Mouse (Mus musculus) midbrain, postnatal 0 days (tissue): ENCODE results near the gene Nprl3. TPM values are rescaled to one million over a fixed set of nuclear protein-coding genes. Genes with fewer than 3 reads are reported as not detected.
"Not testable (repeated sequence)": the region's sequence is repeated elsewhere in the genome, so short reads cannot be mapped to it uniquely, and the experiment has no call there.

ENCODE experiments used
- ATAC-seq: fragments of 200-750 bp; cut with Nextera tagmentation; 2 replicates; pipeline ENCODE4 v1.8.0; 2017; ENCODE audit warnings: moderate number of reproducible peaks, mild to moderate bottlenecking, moderate TSS enrichment, moderate library complexity; ENCODE audit not compliant: low FRiP score
- DNase-seq: peaks from one replicate; pipeline ENCODE4 v3.0.0-alpha.2; 2015; ENCODE audit warnings: low spot score
- H3K27ac ChIP-seq: fragments of 300-500 bp; sonication (generic); 2 replicates; pipeline ENCODE4 v1.5.1; 2014; ENCODE audit warnings: low read depth, mild to moderate bottlenecking, low read length, mixed read lengths
- H3K27me3 ChIP-seq: fragments of 300-500 bp; sonication (generic); 2 replicates; pipeline ENCODE4 v1.6.1; 2014; ENCODE audit warnings: low read length, control low read depth, mixed read lengths; ENCODE audit not compliant: insufficient read depth
- H3K36me3 ChIP-seq: fragments of 300-500 bp; sonication (generic); 2 replicates; pipeline ENCODE4 v1.6.1; 2014; ENCODE audit warnings: low read length, control low read depth, mixed read lengths; ENCODE audit not compliant: insufficient read depth
- H3K4me1 ChIP-seq: fragments of 300-500 bp; sonication (generic); 2 replicates; pipeline ENCODE4 v1.6.1; 2014; ENCODE audit warnings: mild to moderate bottlenecking, control low read depth, antibody characterized with exemption, low read length, mixed read lengths; ENCODE audit not compliant: insufficient read depth
- H3K4me2 ChIP-seq: fragments of 300-500 bp; sonication (generic); 2 replicates; pipeline ENCODE4 v1.6.1; 2014; ENCODE audit warnings: low read depth, mild to moderate bottlenecking, low read length, mixed read lengths; ENCODE audit not compliant: poor library complexity, severe bottlenecking
- H3K4me3 ChIP-seq: fragments of 300-500 bp; sonication (generic); 2 replicates; pipeline ENCODE4 v1.5.1; 2014; ENCODE audit warnings: low read depth, mild to moderate bottlenecking, low read length, moderate library complexity
- H3K9ac ChIP-seq: fragments of 300-500 bp; sonication (generic); replicated peaks from 2 replicates; pipeline ENCODE4 v1.6.1; 2014; ENCODE audit warnings: mild to moderate bottlenecking, low read length, moderate library complexity, mixed read lengths; ENCODE audit not compliant: poor library complexity, severe bottlenecking
- H3K9me3 ChIP-seq: fragments of 300-500 bp; sonication (generic); 2 replicates; pipeline ENCODE4 v1.6.1; 2016; ENCODE audit warnings: low read length, control low read depth
- CTCF ChIP-seq: IDR thresholded peaks from 2 replicates; pipeline ENCODE4 v1.5.1; 2016; ENCODE audit warnings: antibody characterized with exemption, mild to moderate bottlenecking
- WGBS: fragments of 180-500 bp; shearing (Covaris S2); extraction: QIAGEN DNeasy Blood & Tissue Kit; methylation state at CpG from one replicate; pipeline ENCODE4 v1.1.7; 2014; 5-methylcytosine and 5-hydroxymethylcytosine counted together
- polyA plus RNA-seq: library from polyadenylated mRNA; unstranded; fragments of >200 nt; fragmentation: Nextera tagmentation; extraction: Ambion mirVana; gene quantifications from 2 replicates; pipeline ENCODE4 v1.2.1, GENCODE M21; 2015
- total RNA-seq: library from RNA; depleted of rRNA; stranded (reverse); fragments of >200 nt; gene quantifications from 2 replicates; pipeline ENCODE4 v1.2.3, GENCODE M21; 2014

Gene Nprl3
- total and polyA plus RNA-seq, 2 experiments from 2014 or later: 36.0 to 38.6 TPM

- no peaks in the 10 kb centered on the region for H3K36me3 ChIP-seq
- H3K4me1 ChIP-seq: no peaks in the 10 kb centered on the region
- DNase-seq: no peak
- H3K9me3 ChIP-seq: no peaks in the 10 kb centered on the region
- no peak overlapping the region for H3K4me2 ChIP-seq
- no peak overlapping the region for H3K27ac ChIP-seq
- ATAC-seq: no peak
- H3K9ac ChIP-seq: no peak overlapping the region
- WGBS: 91% methylated on average over 1 of the region's 1 CpGs
- no peaks in the 10 kb centered on the region for H3K27me3 ChIP-seq
- TF ChIP-seq CTCF: no peak
- H3K4me3 ChIP-seq: no peak overlapping the region
Observed at GRCm38 (mm10) chr11:32297866-32298531, 30.5 kb upstream of the Nprl3 start.

GRCm38 (mm10) chr11:32297417-32297816 is 29.9 kb upstream of the Nprl3 start:
- not testable (repeated sequence) for H3K9me3 ChIP-seq, H3K27me3 ChIP-seq, DNase-seq, H3K9ac ChIP-seq, ATAC-seq, H3K4me1 ChIP-seq, H3K4me2 ChIP-seq, H3K4me3 ChIP-seq, H3K36me3 ChIP-seq, H3K27ac ChIP-seq
- 55% methylated on average over 2 of the region's 2 CpGs for WGBS

- H3K27ac ChIP-seq, H3K36me3 ChIP-seq, H3K9ac ChIP-seq, H3K27me3 ChIP-seq, H3K4me3 ChIP-seq, H3K4me1 ChIP-seq, H3K9me3 ChIP-seq, ATAC-seq, DNase-seq, H3K4me2 ChIP-seq: not testable (repeated sequence)
- no CpG with 5 or more reads among the region's 4 CpGs for WGBS
Observed at GRCm38 (mm10) chr11:32296203-32296602, 28.7 kb upstream of the Nprl3 start, which contains the start of gene Hba-a2. Gene Hba-a2 (plus strand): TSS chr11:32296489.

GRCm38 (mm10) chr11:32293479-32293878 is 26.0 kb upstream of the Nprl3 start:
- not testable (repeated sequence) for H3K27me3 ChIP-seq, DNase-seq, H3K4me2 ChIP-seq, H3K36me3 ChIP-seq, H3K4me3 ChIP-seq, H3K27ac ChIP-seq, ATAC-seq, H3K9ac ChIP-seq, H3K4me1 ChIP-seq, H3K9me3 ChIP-seq
- 76% methylated on average over 3 of the region's 3 CpGs for WGBS

- H3K4me1 ChIP-seq, H3K36me3 ChIP-seq, H3K9ac ChIP-seq, H3K27me3 ChIP-seq, H3K4me2 ChIP-seq, H3K27ac ChIP-seq, H3K9me3 ChIP-seq, ATAC-seq, H3K4me3 ChIP-seq, DNase-seq: not testable (repeated sequence)
- WGBS: 87% methylated on average over 4 of the region's 4 CpGs
Observed at GRCm38 (mm10) chr11:32292819-32293218, 25.3 kb upstream of the Nprl3 start.

- no peak for DNase-seq
- 72% methylated on average over 9 of the region's 9 CpGs for WGBS
- H3K4me1 ChIP-seq: no peaks in the 10 kb centered on the region
- H3K27me3 ChIP-seq: no peaks in the 10 kb centered on the region
- TF ChIP-seq CTCF: no peak
- no peaks in the 10 kb centered on the region for H3K36me3 ChIP-seq
- no peaks in the 10 kb centered on the region for H3K9me3 ChIP-seq
- H3K4me3 ChIP-seq: peak overlapping the region; percentile 27; the same call in 1 of the 2 replicates
- no peak overlapping the region for H3K9ac ChIP-seq
- H3K4me2 ChIP-seq: no peak overlapping the region
- ATAC-seq: no peak
- H3K27ac ChIP-seq: no peak overlapping the region
Observed at GRCm38 (mm10) chr11:32287493-32287825, 20.0 kb upstream of the Nprl3 start.
